Comparison of ENCODE assay signal across 8 mouse cellular contexts in the genomic region with DNA sequence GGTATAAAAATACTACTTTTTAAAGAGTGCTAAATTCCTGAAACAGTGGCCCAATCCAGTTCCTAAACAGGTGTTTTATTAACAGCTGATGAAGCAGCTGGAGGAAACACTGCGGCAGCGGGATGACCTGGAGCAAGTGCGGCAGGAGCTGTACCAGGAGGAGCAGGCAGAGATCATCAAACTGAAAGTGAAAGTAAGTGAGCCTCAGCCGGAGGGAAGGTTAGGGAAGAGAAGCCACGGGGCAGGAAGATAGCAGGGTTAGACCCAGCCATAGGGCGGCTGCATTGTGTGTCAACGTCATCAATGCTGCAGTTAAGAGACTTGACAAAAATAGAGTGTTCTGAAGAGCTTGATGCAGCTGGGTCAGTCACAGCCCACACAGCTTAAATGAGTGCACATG. TPM values are rescaled to one million over a fixed set of nuclear protein-coding genes. Genes with fewer than 3 reads are reported as not detected.
DNase-seq lines count a peak whose midpoint lies in the region; ATAC-seq and TF ChIP-seq lines count a peak whose summit lies in the region.

No protein-coding gene starts in this region.

- DNase-seq in urinary bladder, postnatal 14 days (ENCODE audit: low spot score): peak; percentile 6
- no peak for DNase-seq in urinary bladder, postnatal 4 days (ENCODE audit: low spot score in 2 of 2)
- DNase-seq in heart, adult 8-10 months (ENCODE audit: low spot score): peak; percentile 64
- DNase-seq in liver, adult 2 months (ENCODE audit: extremely low read depth, low read depth, low spot score): peak; percentile 80
- DNase-seq in skeletal muscle tissue, adult 2 months (ENCODE audit: low read depth, low spot score): peak; percentile 68
- DNase-seq in hindbrain, postnatal 0 days (ENCODE audit: low spot score): no peak
- no peak for DNase-seq in cerebellum, adult 9-11 months
- no peak for DNase-seq in cerebellum, adult 18-20 months

- peak overlapping the region; percentile 50 for H3K4me3 ChIP-seq in liver, adult 2 months (ENCODE audit: insufficient read depth, low read depth, low read length)
- no peak overlapping the region for H3K4me3 ChIP-seq in hindbrain, postnatal 0 days (ENCODE audit: low read length)

- no peak for TF ChIP-seq CTCF in liver, adult 2 months (IDR thresholded peaks at IDR 0.05; ENCODE audit: low read depth, low read length)
- TF ChIP-seq CTCF in hindbrain, postnatal 0 days (IDR thresholded peaks at IDR 0.05; ENCODE audit: low read depth): no peak

- H3K4me1 ChIP-seq in liver, adult 2 months (ENCODE audit: control insufficient read depth, insufficient read depth, low read length): no peaks in the 10 kb centered on the region
- no peaks in the 10 kb centered on the region for H3K4me1 ChIP-seq in hindbrain, postnatal 0 days (ENCODE audit: insufficient read depth, low read length)

- WGBS in liver, adult 2 months: 1% methylated on average over 7 of the region's 7 CpGs
- WGBS in hindbrain, postnatal 0 days: 85% methylated on average over 7 of the region's 7 CpGs

- 0 out of 2 replicates have a peak overlapping the region, but pooled peaks have one; percentile 8 for H3K27ac ChIP-seq in liver, adult 2 months (replicated peaks; ENCODE audit: insufficient read depth, low read depth, low read length)
- H3K27ac ChIP-seq in hindbrain, postnatal 0 days: no peak overlapping the region

- ATAC-seq in hindbrain, postnatal 0 days: no peak

- no peaks in the 10 kb centered on the region for H3K27me3 ChIP-seq in liver, adult 2 months (ENCODE audit: control insufficient read depth, insufficient read depth, low read length)
- H3K27me3 ChIP-seq in hindbrain, postnatal 0 days (ENCODE audit: insufficient read depth, low read length): no peaks in the 10 kb centered on the region

- H3K9me3 ChIP-seq in hindbrain, postnatal 0 days (ENCODE audit: low read length): no peaks in the 10 kb centered on the region

- peak overlapping the region; percentile 50 for H3K9ac ChIP-seq in liver, adult 2 months (ENCODE audit: low read depth, low read length)
- H3K9ac ChIP-seq in hindbrain, postnatal 0 days (replicated peaks; ENCODE audit: low read length): no peak overlapping the region

- H3K79me2 ChIP-seq in liver, adult 2 months (ENCODE audit: control insufficient read depth, insufficient read depth, low read length): no peaks in the 10 kb centered on the region

- TF ChIP-seq POLR2A in liver, adult 2 months (IDR thresholded peaks at IDR 0.05; ENCODE audit: extremely low read depth, insufficient read depth, low read length): no peak

- no peak overlapping the region for H3K4me2 ChIP-seq in hindbrain, postnatal 0 days (ENCODE audit: low read depth, low read length)

- no peaks in the 10 kb centered on the region for H3K36me3 ChIP-seq in liver, adult 2 months (ENCODE audit: control insufficient read depth, insufficient read depth, low read length)
- no peaks in the 10 kb centered on the region for H3K36me3 ChIP-seq in hindbrain, postnatal 0 days (ENCODE audit: insufficient read depth, low read length)

RNA-seq across cellular contexts. Expression of a gene that starts 11.6 kb away (rescaled TPM):
- under 1 TPM in 3 of 4 experiments, not detected in 1; 0.12 to 0.22 (median 0.14) TPM for total RNA-seq in heart, adult 8-10 months (2022)
- total RNA-seq in liver, adult 2 months (2014; rRNA removed): 0.13 and 0.18 TPM in 2 replicates
- 0.02 and 0.09 TPM in 2 replicates for polyA plus RNA-seq in liver, adult 2 months (2012; rRNA removed)
- 2.8 and 3.0 TPM in 2 replicates for total RNA-seq in hindbrain, postnatal 0 days (2014; rRNA removed)
- polyA plus RNA-seq in hindbrain, postnatal 0 days (2015; fragmentation: Nextera tagmentation; extraction: Ambion mirVana): 8.1 and 9.5 TPM in 2 replicates

RNA-seq across cellular contexts. Expression of a gene that starts 42.6 kb away (rescaled TPM):
- 1 to 10 TPM; 2.0 to 2.6 (median 2.4) TPM for total RNA-seq in heart, adult 8-10 months (2022)
- 1.0 and 1.8 TPM in 2 replicates for total RNA-seq in liver, adult 2 months (2014; rRNA removed)
- 0.22 and 0.35 TPM in 2 replicates for polyA plus RNA-seq in liver, adult 2 months (2012; rRNA removed)
- total RNA-seq in hindbrain, postnatal 0 days (2014; rRNA removed): 13.7 and 16.8 TPM in 2 replicates
- 41.9 and 44.8 TPM in 2 replicates for polyA plus RNA-seq in hindbrain, postnatal 0 days (2015; fragmentation: Nextera tagmentation; extraction: Ambion mirVana)

Comparison
In these comparisons a context has a peak if more than half of its experiments do, and no peak if none do; other contexts are left out.
1. DNase-seq: peak in urinary bladder, postnatal 14 days (single experiment), heart, adult 8-10 months (single experiment), liver, adult 2 months (single experiment) and skeletal muscle tissue, adult 2 months (single experiment); none in urinary bladder, postnatal 4 days (0 of 2), hindbrain, postnatal 0 days (single experiment), cerebellum, adult 9-11 months (single experiment) and cerebellum, adult 18-20 months (0 of 2).